Mouse (Mus musculus): Measurements from ENCODE around the gene Gm17545. TPM values are rescaled to one million over a fixed set of nuclear protein-coding genes. Genes with fewer than 3 reads are reported as not detected.

Gm17545 gene
- polyA plus RNA-seq (2012; rRNA removed) = not detected in 2 replicates

DNA sequence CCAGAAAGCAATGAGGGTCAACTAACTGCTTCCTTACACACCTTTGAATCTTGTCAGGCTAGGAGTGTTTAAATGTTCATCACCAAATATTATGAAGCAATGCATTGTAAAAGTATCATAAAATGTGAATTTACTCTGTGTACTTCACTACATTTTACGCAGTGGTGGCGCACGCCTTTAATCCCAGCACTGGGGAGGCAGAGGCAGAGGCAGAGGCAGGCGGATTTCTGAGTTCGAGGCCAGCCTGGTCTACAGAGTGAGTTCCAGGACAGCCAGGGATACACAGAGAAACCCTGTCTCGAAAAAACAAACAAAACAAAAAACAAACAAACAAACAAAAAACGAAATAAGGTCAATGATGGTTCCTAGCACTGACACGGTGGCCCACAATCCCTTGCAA is at the start of gene Gm17545:
Gene Gm17545 (plus strand): TSS at position 301 of the 400 bp plus-strand sequence.

DNA sequence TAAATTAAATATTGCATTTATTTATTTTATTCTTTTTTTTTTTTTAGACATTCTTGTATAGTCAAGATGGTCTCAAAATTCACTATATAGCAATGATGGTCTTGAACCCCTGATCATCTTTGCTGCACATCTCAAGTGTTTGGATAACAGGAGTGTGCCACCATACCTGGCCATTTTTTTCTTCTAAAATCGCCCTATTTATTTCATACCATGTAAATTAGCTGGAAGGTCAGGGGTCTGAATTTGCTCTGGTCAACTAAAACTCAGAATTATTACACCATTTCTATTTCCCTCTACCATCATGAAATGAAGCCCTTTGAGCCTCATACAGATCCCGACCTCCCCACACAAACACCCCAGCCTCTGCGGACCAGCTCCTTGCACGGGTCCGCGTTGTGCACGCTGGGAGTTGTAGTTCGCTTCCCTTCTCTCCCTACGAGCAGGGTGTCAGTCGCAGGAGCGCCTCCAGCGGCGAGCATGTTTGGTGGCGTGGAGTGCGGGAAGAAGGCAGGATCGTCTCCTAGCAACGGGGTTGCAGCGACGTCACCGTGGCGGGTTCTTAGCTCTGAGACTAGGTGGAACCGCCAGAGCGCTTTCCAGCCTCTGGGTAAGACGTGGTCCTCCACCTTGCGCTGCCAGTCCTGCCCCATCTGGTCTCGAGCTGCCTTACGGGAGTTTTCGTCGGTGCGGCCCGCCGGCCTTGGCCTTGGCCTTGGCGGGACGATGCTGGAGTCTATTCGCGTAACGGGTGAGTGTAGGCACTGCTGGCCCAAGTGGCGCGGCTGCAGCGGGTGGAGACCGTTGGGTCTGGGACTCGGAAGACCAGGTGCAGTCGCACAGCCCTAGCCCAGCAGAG is 42.9 kb upstream of the Gm17545 start, which contains the start of gene 9530077C05Rik:
Gene 9530077C05Rik (plus strand): TSS at position 512 of the 856 bp plus-strand sequence.

DNA sequence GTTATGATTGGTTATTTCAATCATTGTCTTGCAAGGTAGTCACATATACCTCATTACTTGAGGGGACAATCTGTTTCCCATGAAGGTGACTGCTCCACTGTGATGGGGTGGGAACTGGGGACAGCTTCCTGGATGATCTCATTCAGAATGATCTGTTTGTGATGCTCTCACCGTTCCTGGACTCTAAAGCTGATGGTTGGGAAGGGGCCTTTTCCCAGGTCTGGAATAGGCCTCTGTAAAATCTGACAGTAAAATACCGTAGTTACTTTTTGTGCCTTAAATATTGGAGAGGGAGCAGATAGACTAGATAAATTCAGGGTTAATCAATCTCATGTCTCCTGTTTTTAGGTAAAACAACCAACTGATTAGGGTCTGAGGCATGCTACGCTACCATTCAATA is 15.6 kb downstream of the Gm17545 start, which contains the start of gene Rp9:
Gene Rp9 (minus strand): TSS at position 101 of the 400 bp plus-strand sequence.

DNA sequence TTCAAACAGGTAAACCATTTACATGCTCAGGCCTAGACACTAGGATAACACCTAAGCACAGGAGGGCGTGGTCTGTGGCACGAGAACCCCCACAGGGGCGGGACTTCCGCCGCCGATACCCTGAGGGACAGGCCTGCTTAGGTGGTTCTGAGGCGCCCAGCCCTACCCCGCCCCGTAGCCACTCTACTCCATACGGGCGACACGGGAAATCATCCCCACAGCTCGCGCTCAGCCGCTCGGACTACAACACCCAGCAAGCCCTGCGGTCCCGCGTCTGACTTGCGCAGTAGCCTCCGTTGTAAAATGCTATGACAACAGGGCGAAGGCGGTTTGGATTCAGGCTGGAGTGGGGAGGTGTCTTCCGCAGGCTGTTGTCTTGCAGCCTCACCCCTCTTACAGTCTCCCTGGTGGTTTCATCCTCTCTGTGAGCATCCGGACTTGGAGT is 21.4 kb downstream of the Gm17545 start, which contains the start of gene Bbs9:
Gene Bbs9 (plus strand): TSS at position 292 of the 445 bp plus-strand sequence.

Other genes starting within 250 kb of the Gm17545 start
- 5.2 and 5.7 TPM in 2 replicates for gene Zfp809, start 228.6 kb upstream of the Gm17545 start, polyA plus RNA-seq (2012; rRNA removed)
- 0.76 and 0.81 TPM in 2 replicates for gene Zfp599, start 194.4 kb upstream of the Gm17545 start, polyA plus RNA-seq (2012; rRNA removed)
- gene Zfp810, start 146.6 kb upstream of the Gm17545 start, polyA plus RNA-seq (2012; rRNA removed) = 1.9 and 2.4 TPM in 2 replicates
- gene Anln, start 65.1 kb upstream of the Gm17545 start, polyA plus RNA-seq (2012; rRNA removed) = 20.1 and 23.2 TPM in 2 replicates
- 0.98 and 1.1 TPM in 2 replicates for gene 9530077C05Rik, start 42.8 kb upstream of the Gm17545 start, polyA plus RNA-seq (2012; rRNA removed)
- 34.7 and 35.3 TPM in 2 replicates for gene Rp9, start 15.5 kb downstream of the Gm17545 start, polyA plus RNA-seq (2012; rRNA removed)
- gene Bbs9, start 21.4 kb downstream of the Gm17545 start, polyA plus RNA-seq (2012; rRNA removed) = 2.5 and 2.7 TPM in 2 replicates